ENCODE assay signal across 10 mouse cellular contexts in the genomic region with DNA sequence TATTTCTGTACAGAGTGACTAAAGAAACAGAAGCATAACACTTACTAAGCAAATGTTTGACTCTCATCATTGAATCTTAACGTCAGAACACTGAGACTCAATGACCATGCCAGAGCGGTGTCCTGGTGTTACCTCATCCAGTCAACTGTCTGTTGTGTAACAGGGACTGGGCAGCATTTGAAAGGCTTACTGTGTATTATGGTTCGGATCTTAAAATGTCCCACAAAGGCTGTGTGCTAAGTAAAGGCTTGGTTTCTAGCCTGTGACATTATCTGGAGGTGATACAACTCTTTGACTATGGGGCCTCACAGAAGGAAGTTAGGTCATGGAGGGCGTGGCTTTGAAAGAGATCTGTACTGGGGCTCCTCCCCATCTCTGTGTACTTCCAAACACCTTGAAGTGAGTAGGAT.
A peak's percentile ranks its signal among the peaks of the same experiment; 100 is the strongest.
DNase-seq lines count a peak whose midpoint lies in the region; ATAC-seq and TF ChIP-seq lines count a peak whose summit lies in the region.
"Had no signal": no experiment of that assay in that cellular context is flagged by ENCODE, and none has a peak within 500 bp of the region (broad histone marks: within the 10 kb centered on the region; RNA-seq: fewer than 3 reads in every experiment).

No protein-coding gene starts in this region.

- 0 out of 2 replicates have a peak overlapping the region, but pooled peaks have one; percentile 16 for H3K27ac ChIP-seq in heart, embryonic 10.5 days
- H3K27ac ChIP-seq in heart, embryonic 11.5 days (ENCODE audit: low read depth, low read length): no peak overlapping the region
- 0 out of 2 replicates have a peak overlapping the region, but pooled peaks have one; percentile 39 for H3K27ac ChIP-seq in heart, embryonic 16.5 days (ENCODE audit: low read length)
- no peak overlapping the region for H3K27ac ChIP-seq in forebrain, postnatal 0 days (ENCODE audit: low read depth, low read length)

- DNase-seq in heart, embryonic 10.5 days (ENCODE audit: low spot score): no peak
- no peak for DNase-seq in forebrain, postnatal 0 days
- DNase-seq in cerebellum, postnatal 36 days: no peak
- DNase-seq: adrenal gland, postnatal 10 days; cerebellum, adult 9-11 months had no signal

- H3K9ac ChIP-seq in heart, embryonic 11.5 days (ENCODE audit: low read depth, low read length): no peak overlapping the region
- no peak overlapping the region for H3K9ac ChIP-seq in heart, embryonic 16.5 days (ENCODE audit: low read length)
- H3K9ac ChIP-seq in forebrain, postnatal 0 days: no peak overlapping the region

- no peak overlapping the region for H3K4me2 ChIP-seq in heart, embryonic 11.5 days
- no peak overlapping the region for H3K4me2 ChIP-seq in heart, embryonic 16.5 days (ENCODE audit: low read depth, low read length)
- no peak overlapping the region for H3K4me2 ChIP-seq in forebrain, postnatal 0 days (ENCODE audit: low read depth)

- peaks cover 30% of the 10 kb centered on the region for H3K4me1 ChIP-seq in heart, embryonic 10.5 days
- peaks cover 18% of the 10 kb centered on the region for H3K4me1 ChIP-seq in heart, embryonic 11.5 days (ENCODE audit: control insufficient read depth, insufficient read depth, low read length)
- H3K4me1 ChIP-seq in heart, embryonic 16.5 days (ENCODE audit: control insufficient read depth, insufficient read depth, low read length): peaks cover 18% of the 10 kb centered on the region
- no peaks in the 10 kb centered on the region for H3K4me1 ChIP-seq in forebrain, postnatal 0 days (ENCODE audit: insufficient read depth)

- no peaks in the 10 kb centered on the region for H3K27me3 ChIP-seq in heart, embryonic 10.5 days (ENCODE audit: insufficient read depth, poor library complexity, severe bottlenecking)
- H3K27me3 ChIP-seq in heart, embryonic 11.5 days (ENCODE audit: control insufficient read depth, insufficient read depth, low read length): no peaks in the 10 kb centered on the region
- no peaks in the 10 kb centered on the region for H3K27me3 ChIP-seq in heart, embryonic 16.5 days (ENCODE audit: control insufficient read depth, insufficient read depth, low read length)
- H3K27me3 ChIP-seq in forebrain, postnatal 0 days (ENCODE audit: insufficient read depth, low read length): no peaks in the 10 kb centered on the region

- H3K9me3 ChIP-seq in heart, embryonic 10.5 days: no peaks in the 10 kb centered on the region
- H3K9me3 ChIP-seq in heart, embryonic 11.5 days (replicated peaks; ENCODE audit: control insufficient read depth, low read length): no peaks in the 10 kb centered on the region
- no peaks in the 10 kb centered on the region for H3K9me3 ChIP-seq in heart, embryonic 16.5 days (replicated peaks; ENCODE audit: control insufficient read depth, low read length)
- no peaks in the 10 kb centered on the region for H3K9me3 ChIP-seq in forebrain, postnatal 0 days (ENCODE audit: low read length)
- H3K9me3 ChIP-seq: G1E had no signal

- no peak for ATAC-seq in heart, embryonic 11.5 days (replicated peaks; ENCODE audit: insufficient number of reproducible peaks, low FRiP score, low TSS enrichment)
- ATAC-seq in activated CD4-positive, CD25-positive, alpha-beta regulatory T cell, adult 4 months: peak; percentile 15
- ATAC-seq in heart, embryonic 16.5 days (replicated peaks; ENCODE audit: extremely low read depth, insufficient read depth, low FRiP score): no peak
- peak; percentile 61 for ATAC-seq in megakaryocyte, adult 5-6 weeks (ENCODE audit: poor library complexity, severe bottlenecking)
- no peak for ATAC-seq in forebrain, postnatal 0 days

- peaks cover 64% of the 10 kb centered on the region for H3K36me3 ChIP-seq in heart, embryonic 10.5 days
- peaks cover 25% of the 10 kb centered on the region for H3K36me3 ChIP-seq in heart, embryonic 11.5 days (ENCODE audit: control insufficient read depth, insufficient read depth, low read length)
- peaks cover 51% of the 10 kb centered on the region for H3K36me3 ChIP-seq in heart, embryonic 16.5 days (ENCODE audit: control insufficient read depth, insufficient read depth)
- peaks cover 42% of the 10 kb centered on the region for H3K36me3 ChIP-seq in forebrain, postnatal 0 days (ENCODE audit: insufficient read depth)

- TF ChIP-seq CTCF in forebrain, postnatal 0 days (IDR thresholded peaks at IDR 0.05; ENCODE audit: low read depth): no peak

- 75% methylated on average over 4 of the region's 4 CpGs for WGBS in heart, embryonic 10.5 days
- 74% methylated on average over 4 of the region's 4 CpGs for WGBS in heart, embryonic 11.5 days (ENCODE audit: insufficient replicate concordance)
- WGBS in heart, embryonic 16.5 days: 71% methylated on average over 4 of the region's 4 CpGs
- WGBS in forebrain, postnatal 0 days: 85% methylated on average over 4 of the region's 4 CpGs

- H3K4me3 ChIP-seq in heart, embryonic 10.5 days: no peak overlapping the region
- H3K4me3 ChIP-seq in heart, embryonic 11.5 days (ENCODE audit: low read depth, low read length): no peak overlapping the region
- no peak overlapping the region for H3K4me3 ChIP-seq in heart, embryonic 16.5 days (ENCODE audit: low read length)
- no peak overlapping the region for H3K4me3 ChIP-seq in forebrain, postnatal 0 days (ENCODE audit: low read depth, low read length)

Comparison
In these comparisons a context has a peak if more than half of its experiments do, and no peak if none do; other contexts are left out.
1. H3K27ac ChIP-seq: peak in heart, embryonic 10.5 days (single experiment) and heart, embryonic 16.5 days (single experiment); none in heart, embryonic 11.5 days (single experiment) and forebrain, postnatal 0 days (single experiment).
2. ATAC-seq: peak in activated CD4-positive, CD25-positive, alpha-beta regulatory T cell, adult 4 months (single experiment) and megakaryocyte, adult 5-6 weeks (single experiment); none in heart, embryonic 11.5 days (single experiment), heart, embryonic 16.5 days (single experiment) and forebrain, postnatal 0 days (single experiment).